Mouse (Mus musculus) embryonic facial prominence, embryonic 14.5 days (tissue): ENCODE measurements around the gene Qser1. TPM values are rescaled to one million over a fixed set of nuclear protein-coding genes. Genes with fewer than 3 reads are reported as not detected.

ENCODE experiments used
- ATAC-seq: fragments of 200-750 bp; cut with Nextera tagmentation; 2 replicates; pipeline ENCODE4 v1.8.0; 2017; ENCODE audit warnings: low read depth, moderate number of reproducible peaks, moderate TSS enrichment
- DNase-seq: peaks from one replicate; pipeline ENCODE4 v3.0.0-alpha.2; 2015; ENCODE audit warnings: low spot score
- H3K27ac ChIP-seq: fragments of 300-500 bp; sonication (generic); replicated peaks from 2 replicates; pipeline ENCODE4 v1.5.1; 2014; ENCODE audit warnings: low read depth, mild to moderate bottlenecking, low read length, moderate library complexity
- H3K27me3 ChIP-seq: fragments of 300-500 bp; sonication (generic); replicated peaks from 2 replicates; pipeline ENCODE4 v1.6.1; 2014; ENCODE audit warnings: low read length; ENCODE audit not compliant: control insufficient read depth, insufficient read depth
- H3K36me3 ChIP-seq: fragments of 300-500 bp; sonication (generic); 2 replicates; pipeline ENCODE4 v1.6.1; 2014; ENCODE audit warnings: low read length, mixed read lengths; ENCODE audit not compliant: control insufficient read depth, insufficient read depth
- H3K4me1 ChIP-seq: fragments of 300-500 bp; sonication (generic); 2 replicates; pipeline ENCODE4 v1.6.1; 2014; ENCODE audit warnings: antibody characterized with exemption, low read length; ENCODE audit not compliant: control insufficient read depth, insufficient read depth
- H3K4me2 ChIP-seq: fragments of 300-500 bp; sonication (generic); 2 replicates; pipeline ENCODE4 v1.6.1; 2014; ENCODE audit warnings: low read depth, mild to moderate bottlenecking, low read length, moderate library complexity, mixed read lengths
- H3K4me3 ChIP-seq: fragments of 300-500 bp; sonication (generic); 2 replicates; pipeline ENCODE4 v1.5.1; 2014; ENCODE audit warnings: low read depth, mild to moderate bottlenecking, low read length
- H3K9ac ChIP-seq: fragments of 300-500 bp; sonication (generic); 2 replicates; pipeline ENCODE4 v1.6.1; 2014; ENCODE audit warnings: low read depth, mild to moderate bottlenecking, low read length, moderate library complexity, mixed read lengths
- H3K9me3 ChIP-seq: fragments of 300-500 bp; sonication (generic); 2 replicates; pipeline ENCODE4 v1.6.1; 2016; ENCODE audit warnings: low read length; ENCODE audit not compliant: control insufficient read depth
- WGBS: fragments of 180-500 bp; shearing (Covaris S2); extraction: QIAGEN DNeasy Blood & Tissue Kit; methylation state at CpG from one replicate; pipeline ENCODE4 v1.1.7; 2014; 5-methylcytosine and 5-hydroxymethylcytosine counted together
- polyA plus RNA-seq: library from polyadenylated mRNA; unstranded; fragments of >200 nt; fragmentation: Nextera tagmentation; extraction: Ambion mirVana; gene quantifications from 2 replicates; pipeline ENCODE4 v1.2.1, GENCODE M21; 2014

Gene Qser1
- polyA plus RNA-seq, 1 experiment from 2014 or later: 15.6 TPM

DNA sequence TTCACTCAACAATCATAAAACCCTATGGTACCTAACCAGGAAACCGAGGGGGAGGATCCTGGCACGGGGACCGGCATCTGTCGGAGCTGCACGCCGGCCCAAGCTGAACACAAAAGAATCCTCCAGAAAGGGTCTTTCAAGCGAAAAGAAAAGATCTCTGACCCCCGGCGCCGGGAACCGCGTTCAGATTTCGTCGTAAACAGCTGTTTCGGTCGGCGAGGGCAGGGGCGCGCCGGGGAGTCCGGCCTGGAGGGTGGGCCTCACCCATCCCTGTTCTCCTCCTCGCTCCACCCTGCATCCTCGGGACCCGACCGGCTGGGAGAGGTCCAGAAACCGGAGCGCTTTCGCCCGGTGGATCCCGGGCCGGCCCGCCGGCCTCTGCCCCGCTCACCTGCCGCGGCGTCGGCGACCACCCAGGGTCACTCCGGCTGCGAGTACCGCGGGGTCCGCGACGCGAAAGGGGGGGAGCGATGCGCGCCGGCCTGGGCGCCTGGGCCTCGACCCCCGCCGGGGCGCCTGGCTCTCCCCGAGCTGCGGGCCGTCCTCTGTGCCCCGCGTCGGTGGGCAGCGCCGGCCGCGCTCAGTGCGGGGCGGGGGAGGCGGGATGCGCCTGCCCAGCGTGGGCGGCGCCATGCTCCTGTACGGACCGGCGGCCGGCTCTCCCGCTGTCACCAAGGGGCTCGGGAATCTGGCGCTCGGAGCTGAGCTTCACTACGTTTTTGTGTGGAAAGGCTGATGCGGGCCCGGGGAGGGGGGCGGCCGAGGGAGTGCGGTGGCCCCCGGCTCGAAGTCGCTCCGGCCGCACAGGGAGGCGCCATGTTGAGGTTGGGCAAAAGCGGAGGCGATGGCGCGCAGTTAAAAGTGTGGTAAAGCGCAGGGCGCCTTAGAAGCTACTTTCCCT is 104.7 kb downstream of the Qser1 start, which contains the start of gene Tcp11l1:
Tcp11l1 (minus strand) TSS at position 585 of the 901 bp plus-strand sequence.
- 1% methylated on average over 33 of the region's 99 CpGs for WGBS
- Histone ChIP-seq H3K9me3 (no peaks in the 10 kb centered on the region), H3K4me2 (peak within 1 kb of the TSS; percentile 66), H3K4me3 (peak within 1 kb of the TSS; percentile 76), H3K4me1 (peaks cover 12% of the 10 kb centered on the region; the same call in 1 of the 2 replicates), H3K27ac (peak within 1 kb of the TSS; percentile 91), H3K27me3 (no peaks in the 10 kb centered on the region), H3K36me3 (no peaks in the 10 kb centered on the region; the same call in 1 of the 2 replicates), H3K9ac (peak within 1 kb of the TSS; percentile 85)
- peak; percentile 95 for ATAC-seq
- DNase-seq: peak; percentile 70

DNA sequence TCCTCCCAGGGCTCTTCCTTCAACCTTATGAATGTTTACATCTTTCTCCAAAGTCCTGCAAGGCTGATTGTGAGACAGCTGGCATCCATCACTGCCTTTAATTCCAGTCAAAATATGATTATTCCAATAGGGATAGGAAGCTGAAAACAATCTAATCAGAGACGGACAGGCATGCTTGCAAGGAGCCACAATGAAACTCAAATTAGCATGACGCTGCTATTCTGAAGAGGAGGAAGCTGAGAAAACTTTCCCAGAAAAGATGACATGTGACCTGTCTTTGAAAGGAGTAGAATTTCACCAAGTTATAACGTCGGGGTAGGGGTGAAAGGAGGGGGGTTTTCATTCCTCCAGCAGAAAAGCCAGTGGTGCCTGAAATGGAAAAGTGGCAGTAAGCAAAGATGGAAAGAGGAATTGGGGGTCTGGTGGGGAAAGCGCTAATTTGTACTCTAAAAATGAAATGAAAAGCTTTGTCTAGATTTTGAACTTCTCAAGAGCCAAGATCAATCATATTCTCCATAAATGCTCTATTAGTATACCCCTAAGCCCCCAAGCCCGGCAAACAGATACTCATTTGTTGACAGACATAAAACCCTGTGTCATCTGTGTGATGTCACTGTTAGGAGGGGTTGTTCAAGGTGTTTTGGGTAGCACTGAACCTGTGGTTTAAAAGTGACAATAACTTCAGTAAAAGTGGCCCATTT is 105.7 kb downstream of the Qser1 start:
- Histone ChIP-seq H3K4me2 (peak overlapping the region; percentile 66), H3K27ac (no peak overlapping the region), H3K4me3 (peak overlapping the region; percentile 76), H3K4me1 (peaks cover 12% of the 10 kb centered on the region; the same call in 1 of the 2 replicates), H3K36me3 (peaks cover 3% of the 10 kb centered on the region; the same call in 1 of the 2 replicates), H3K27me3 (no peaks in the 10 kb centered on the region), H3K9me3 (no peaks in the 10 kb centered on the region), H3K9ac (no peak overlapping the region)
- WGBS: 18% methylated on average over 6 of the region's 6 CpGs
- DNase-seq (peak; percentile 31), ATAC-seq (no peak)

DNA sequence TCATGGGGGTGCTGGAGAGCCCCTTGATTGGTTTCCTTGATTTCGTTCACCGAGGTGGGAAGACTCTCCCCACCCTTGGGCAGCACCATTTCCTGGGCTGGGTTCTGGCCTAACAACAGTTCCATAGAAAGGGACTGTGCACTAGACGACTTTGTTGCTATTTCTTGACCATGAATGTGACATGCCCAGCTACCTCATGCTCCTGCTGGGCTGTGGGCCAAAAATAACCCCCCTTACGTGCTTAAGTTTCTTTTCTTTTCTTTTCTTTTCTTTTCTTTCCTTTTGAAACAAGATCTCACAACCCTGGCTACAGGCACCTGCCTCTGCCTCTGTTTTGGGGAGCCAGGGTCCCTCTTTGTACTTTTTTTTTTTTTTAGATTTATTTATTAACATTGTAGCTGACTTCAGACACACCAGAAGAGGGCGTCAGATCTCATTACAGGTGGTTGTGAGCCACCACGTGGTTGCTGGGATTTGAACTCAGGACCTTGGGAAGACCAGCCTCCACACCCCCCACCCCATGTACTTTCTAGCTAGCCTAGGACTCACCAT is 106.7 kb downstream of the Qser1 start:
- Histone ChIP-seq H3K27ac (no peak overlapping the region), H3K27me3 (no peaks in the 10 kb centered on the region), H3K4me1 (peaks cover 12% of the 10 kb centered on the region; the same call in 1 of the 2 replicates), H3K36me3 (peaks cover 11% of the 10 kb centered on the region; the same call in 1 of the 2 replicates), H3K4me2 (no peak overlapping the region), H3K9me3 (no peaks in the 10 kb centered on the region), H3K4me3 (no peak overlapping the region), H3K9ac (no peak overlapping the region)
- no peak for DNase-seq
- 54% methylated on average over 6 of the region's 6 CpGs for WGBS
- no peak for ATAC-seq

Other genes starting within 250 kb of the Qser1 start
- gene Cstf3, start 226.2 kb downstream of the Qser1 start, polyA plus RNA-seq: 47.3 and 54.7 TPM in 2 replicates
- 32.6 and 35.0 TPM in 2 replicates for gene Tcp11l1, start 104.6 kb downstream of the Qser1 start, polyA plus RNA-seq
- gene Pin1rt1, start 100.4 kb downstream of the Qser1 start, polyA plus RNA-seq: not detected in 2 replicates
- gene Depdc7, start 73.9 kb downstream of the Qser1 start, polyA plus RNA-seq: 6.6 and 8.1 TPM in 2 replicates
- 2.6 and 3.0 TPM in 2 replicates for gene Prrg4, start 33.1 kb upstream of the Qser1 start, polyA plus RNA-seq
- 7.8 and 11.0 TPM in 2 replicates for gene Ccdc73, start 51.0 kb upstream of the Qser1 start, polyA plus RNA-seq
- gene Eif3m, start 200.3 kb upstream of the Qser1 start, polyA plus RNA-seq: 279 and 283 TPM in 2 replicates